Mouse (Mus musculus): ENCODE measurements around the gene Entpd7. TPM values are rescaled to one million over a fixed set of nuclear protein-coding genes. Genes with fewer than 3 reads are reported as not detected.

Gene Entpd7
- polyA plus RNA-seq, 1 experiment from 2014 or later = 10.1 TPM

DNA sequence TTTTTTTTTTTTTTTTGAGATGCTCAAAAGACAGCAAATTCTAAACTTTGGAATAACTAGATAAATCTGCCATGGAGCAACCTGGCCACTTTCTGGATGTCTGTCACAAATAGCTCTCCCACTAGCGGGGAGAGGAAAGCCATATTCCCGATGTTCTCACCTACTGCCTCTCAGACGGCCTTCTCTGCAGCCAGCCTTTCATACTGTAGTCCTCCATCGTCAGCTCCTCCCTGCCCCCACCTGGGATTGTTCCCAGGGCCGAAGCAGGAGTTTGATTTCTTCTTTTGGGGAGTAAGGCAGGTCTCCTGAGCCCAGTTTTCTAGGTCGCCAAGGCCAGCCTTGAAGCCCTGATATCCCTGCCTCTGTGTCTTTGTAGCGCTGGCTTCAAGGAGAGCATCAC, 41.7 kb downstream of the Entpd7 start:
- no peaks in the 10 kb centered on the region for H3K27me3 ChIP-seq
- H3K27ac ChIP-seq = no peak overlapping the region
- WGBS = 69% methylated on average over 7 of the region's 7 CpGs
- H3K4me1 ChIP-seq (replicated peaks) = peaks cover 10% of the 10 kb centered on the region; the same call in 1 of the 2 replicates
- H3K9me3 ChIP-seq = no peaks in the 10 kb centered on the region
- no peak overlapping the region for H3K4me3 ChIP-seq
- no peak overlapping the region for H3K9ac ChIP-seq
- ATAC-seq (ENCODE audit: low FRiP score) = no peak
- H3K4me2 ChIP-seq = no peak overlapping the region
- peaks cover 62% of the 10 kb centered on the region for H3K36me3 ChIP-seq

DNA sequence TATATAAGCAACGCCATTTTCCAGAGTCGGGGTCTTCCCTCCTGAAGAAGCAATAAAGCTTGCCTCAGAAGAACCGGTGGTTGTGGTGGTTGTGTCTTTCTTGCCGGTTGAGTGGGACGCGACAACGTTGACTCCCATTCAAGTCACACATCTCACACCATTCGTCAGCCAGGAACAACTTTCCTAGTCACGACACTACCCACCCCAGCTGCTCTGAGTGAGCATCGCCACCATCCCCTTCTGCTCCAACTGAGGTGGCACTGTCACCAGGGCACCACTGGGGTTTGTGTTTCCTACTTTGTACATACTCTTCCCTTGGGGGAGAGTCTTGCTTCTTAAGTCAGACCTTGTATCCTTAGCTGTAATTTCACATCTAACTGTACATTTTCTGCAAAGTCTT, 48.9 kb downstream of the Entpd7 start:
- 95% methylated on average over 10 of the region's 10 CpGs for WGBS
- Histone ChIP-seq H3K4me1 (replicated peaks) (no peaks in the 10 kb centered on the region), H3K9me3 (no peaks in the 10 kb centered on the region), H3K36me3 (peaks cover 87% of the 10 kb centered on the region), H3K4me3 (no peak overlapping the region), H3K9ac (no peak overlapping the region), H3K27ac (no peak overlapping the region), H3K4me2 (no peak overlapping the region), H3K27me3 (no peaks in the 10 kb centered on the region)
- no peak for ATAC-seq (ENCODE audit: low FRiP score)

DNA sequence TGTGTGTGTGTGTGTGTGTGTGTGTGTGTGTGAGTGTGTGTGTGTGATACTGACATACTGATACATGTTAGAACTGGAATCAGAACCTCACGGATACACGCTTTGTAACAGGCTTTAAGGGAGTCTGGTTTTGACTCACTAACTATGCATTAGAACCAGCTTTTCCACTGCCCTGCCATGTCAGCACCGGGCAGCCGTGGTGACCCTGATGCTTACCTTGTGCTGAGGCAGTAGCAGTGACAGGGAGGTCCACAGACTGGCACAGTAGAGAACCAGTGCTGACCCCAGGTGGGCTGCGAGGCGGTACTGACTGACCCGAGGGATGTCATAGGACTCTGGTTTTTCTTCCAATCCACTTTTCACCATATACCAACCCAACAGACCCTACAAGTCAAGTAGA, 53.9 kb downstream of the Entpd7 start:
- Histone ChIP-seq H3K27ac (no peak overlapping the region), H3K36me3 (peaks cover 86% of the 10 kb centered on the region), H3K4me2 (no peak overlapping the region), H3K4me3 (no peak overlapping the region), H3K9ac (no peak overlapping the region), H3K27me3 (no peaks in the 10 kb centered on the region), H3K4me1 (replicated peaks) (no peaks in the 10 kb centered on the region), H3K9me3 (no peaks in the 10 kb centered on the region)
- no peak for ATAC-seq (ENCODE audit: low FRiP score)
- 97% methylated on average over 7 of the region's 7 CpGs for WGBS

DNA sequence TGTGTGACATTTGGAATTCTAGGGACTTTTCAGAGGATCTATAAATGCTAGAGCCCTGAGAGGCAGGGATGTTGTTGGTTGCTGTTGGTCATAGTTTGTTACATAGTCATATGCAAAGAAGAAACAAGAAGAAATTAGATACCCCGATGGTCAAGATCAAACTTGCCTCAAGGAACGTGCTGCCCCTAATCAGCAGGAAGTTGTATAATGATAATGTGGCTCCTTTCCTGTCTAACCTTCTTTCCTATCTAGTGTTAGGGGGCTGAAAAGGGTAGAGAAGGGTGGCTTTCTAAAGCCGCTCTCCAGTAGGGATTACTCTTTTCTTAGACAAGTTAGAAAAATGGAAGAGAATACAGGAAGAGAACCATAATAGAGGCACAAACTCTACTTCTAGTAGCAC, 56.3 kb downstream of the Entpd7 start:
- H3K9me3 ChIP-seq = no peaks in the 10 kb centered on the region
- H3K4me2 ChIP-seq = no peak overlapping the region
- H3K4me3 ChIP-seq = no peak overlapping the region
- H3K36me3 ChIP-seq = peaks cover 76% of the 10 kb centered on the region
- WGBS = 96% methylated on average over 3 of the region's 3 CpGs
- no peak for ATAC-seq (ENCODE audit: low FRiP score)
- no peak overlapping the region for H3K27ac ChIP-seq
- no peaks in the 10 kb centered on the region for H3K27me3 ChIP-seq
- no peaks in the 10 kb centered on the region for H3K4me1 ChIP-seq (replicated peaks)
- H3K9ac ChIP-seq = no peak overlapping the region

DNA sequence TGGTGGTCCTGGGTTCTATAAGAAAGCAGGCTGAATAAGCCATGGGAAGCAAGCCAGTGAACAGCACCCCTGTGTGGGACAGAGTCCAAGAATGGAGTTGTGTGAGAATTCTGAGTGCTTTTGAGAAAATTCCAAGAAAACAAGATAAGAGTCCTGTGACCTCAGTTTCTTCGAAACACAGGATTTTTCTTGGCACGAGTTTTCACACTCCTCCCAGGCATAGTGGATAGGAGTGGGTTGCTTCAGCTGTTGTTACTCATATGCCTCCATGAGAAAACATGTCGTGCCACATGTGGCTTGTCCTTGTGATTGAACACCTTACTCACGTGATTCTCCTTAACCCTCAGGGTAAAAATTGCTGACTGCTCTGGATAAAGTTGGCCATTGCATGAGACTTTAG, 58.4 kb downstream of the Entpd7 start:
- ATAC-seq (ENCODE audit: low FRiP score) = no peak
- 93% methylated on average over 4 of the region's 4 CpGs for WGBS
- Histone ChIP-seq H3K36me3 (peaks cover 59% of the 10 kb centered on the region), H3K27me3 (no peaks in the 10 kb centered on the region), H3K9ac (no peak overlapping the region), H3K9me3 (no peaks in the 10 kb centered on the region), H3K4me1 (replicated peaks) (peaks cover 10% of the 10 kb centered on the region), H3K27ac (no peak overlapping the region), H3K4me3 (no peak overlapping the region), H3K4me2 (no peak overlapping the region)

DNA sequence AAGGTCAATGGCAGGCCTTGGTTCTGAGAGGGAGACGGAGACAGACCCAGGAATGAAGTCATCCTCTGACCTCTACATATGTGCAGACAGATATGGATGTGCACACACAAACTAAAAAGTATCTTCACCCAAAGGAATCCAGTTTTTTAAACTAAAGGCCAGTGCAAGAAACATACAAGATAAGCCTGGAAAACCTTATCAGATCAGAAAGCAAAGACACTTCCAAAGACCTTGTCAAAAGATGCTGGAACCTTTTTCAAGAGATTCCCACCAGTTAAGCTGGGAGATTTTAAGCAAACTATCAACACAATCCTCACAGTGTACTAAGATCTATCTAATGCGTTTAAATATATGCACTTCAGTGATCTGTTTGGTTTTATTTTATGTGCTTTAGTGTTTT, 60.5 kb downstream of the Entpd7 start:
- WGBS = 91% methylated on average over 2 of the region's 2 CpGs
- Histone ChIP-seq H3K4me2 (no peak overlapping the region), H3K4me1 (replicated peaks) (peaks cover 14% of the 10 kb centered on the region), H3K27me3 (no peaks in the 10 kb centered on the region), H3K27ac (no peak overlapping the region), H3K9ac (no peak overlapping the region), H3K36me3 (peaks cover 44% of the 10 kb centered on the region), H3K9me3 (no peaks in the 10 kb centered on the region), H3K4me3 (no peak overlapping the region)
- no peak for ATAC-seq (ENCODE audit: low FRiP score)

DNA sequence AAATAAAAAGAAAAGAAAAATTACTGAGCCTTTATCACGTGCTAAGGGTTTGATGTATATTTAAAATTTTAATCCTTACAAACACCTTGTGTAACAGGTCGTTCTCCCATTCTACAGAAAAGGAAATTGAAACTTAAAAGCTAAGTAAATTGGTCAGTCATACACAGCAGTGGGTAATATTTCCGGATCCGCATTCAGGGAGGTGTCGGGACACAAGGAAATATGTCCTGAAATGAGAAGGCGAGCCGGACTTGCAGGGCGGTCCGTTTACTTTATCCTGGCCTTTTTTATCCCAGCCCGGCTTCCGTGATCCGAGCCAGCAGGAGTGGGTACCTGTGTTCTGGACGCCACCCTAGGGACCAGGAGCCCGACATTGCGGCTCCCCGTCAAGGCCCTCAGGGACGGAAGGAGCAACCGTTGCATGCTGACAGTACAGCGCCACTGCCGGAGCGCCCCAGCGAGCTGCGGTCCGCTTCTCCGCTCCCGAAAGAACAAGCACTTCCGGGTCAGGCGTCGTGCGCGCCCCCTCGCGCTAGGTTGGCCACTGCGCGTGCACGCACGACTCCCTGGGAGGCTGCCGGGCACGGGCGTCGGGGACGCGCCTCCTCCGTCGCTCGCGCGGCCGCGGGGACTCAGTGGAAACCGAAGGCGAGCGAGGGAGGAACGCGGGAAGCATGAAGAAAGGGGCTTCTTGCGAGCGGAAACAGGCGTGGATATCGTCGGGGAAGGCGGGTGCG, 63.2 kb downstream of the Entpd7 start, which contains the start of the genes Cutc and Cox15:
TSS of gene Cutc (plus strand) at position 508 of the 737 bp plus-strand sequence.
TSS of gene Cox15 (minus strand) at position 512 of the 737 bp plus-strand sequence.
- Histone ChIP-seq H3K4me2 (peak within 1 kb of the TSS; percentile 63), H3K4me3 (peak within 1 kb of the TSS; percentile 67), H3K27me3 (no peaks in the 10 kb centered on the region), H3K9me3 (no peaks in the 10 kb centered on the region), H3K27ac (peak within 1 kb of the TSS; percentile 96), H3K4me1 (replicated peaks) (peaks cover 14% of the 10 kb centered on the region), H3K36me3 (peaks cover 19% of the 10 kb centered on the region), H3K9ac (peak within 1 kb of the TSS; percentile 82)
- peak; percentile 94 for ATAC-seq (ENCODE audit: low FRiP score)
- WGBS = 1% methylated on average over 62 of the region's 62 CpGs

DNA sequence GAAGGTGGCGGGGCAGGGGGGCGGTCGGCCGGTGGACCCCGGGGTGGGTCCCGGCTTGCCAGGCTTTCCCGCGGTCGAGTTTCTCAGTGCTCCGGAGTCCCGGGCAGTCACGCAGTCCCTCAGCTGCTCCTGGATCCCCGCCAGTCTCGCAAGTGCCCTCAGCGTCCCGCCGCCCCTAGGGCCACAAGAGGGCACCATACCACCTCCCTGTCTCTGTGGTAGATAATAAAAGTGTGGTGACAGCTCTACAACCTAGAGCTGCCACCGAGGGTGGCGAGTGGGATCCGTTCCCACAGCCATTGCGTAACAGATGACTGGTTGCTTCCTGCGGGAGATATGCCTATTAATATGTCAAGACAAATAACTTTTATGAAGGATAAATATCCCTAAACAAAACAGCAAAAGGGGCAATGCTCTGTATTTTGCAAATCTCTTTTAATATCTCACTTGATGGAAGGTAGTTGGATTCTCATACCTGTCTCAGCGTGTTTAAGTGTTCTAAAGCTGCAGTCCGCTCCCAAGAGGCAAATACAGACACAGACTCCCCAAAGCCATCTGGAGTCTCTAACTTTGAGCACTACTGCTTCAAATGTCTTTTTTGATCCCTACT, 63.9 kb downstream of the Entpd7 start:
- ATAC-seq (ENCODE audit: low FRiP score) = peak; percentile 89
- Histone ChIP-seq H3K9me3 (no peaks in the 10 kb centered on the region), H3K27me3 (no peaks in the 10 kb centered on the region), H3K27ac (peak overlapping the region; percentile 96), H3K9ac (peak overlapping the region; percentile 82), H3K36me3 (peaks cover 12% of the 10 kb centered on the region), H3K4me3 (peak overlapping the region; percentile 67), H3K4me2 (peak overlapping the region; percentile 63), H3K4me1 (replicated peaks) (peaks cover 14% of the 10 kb centered on the region)
- 2% methylated on average over 23 of the region's 24 CpGs for WGBS

DNA sequence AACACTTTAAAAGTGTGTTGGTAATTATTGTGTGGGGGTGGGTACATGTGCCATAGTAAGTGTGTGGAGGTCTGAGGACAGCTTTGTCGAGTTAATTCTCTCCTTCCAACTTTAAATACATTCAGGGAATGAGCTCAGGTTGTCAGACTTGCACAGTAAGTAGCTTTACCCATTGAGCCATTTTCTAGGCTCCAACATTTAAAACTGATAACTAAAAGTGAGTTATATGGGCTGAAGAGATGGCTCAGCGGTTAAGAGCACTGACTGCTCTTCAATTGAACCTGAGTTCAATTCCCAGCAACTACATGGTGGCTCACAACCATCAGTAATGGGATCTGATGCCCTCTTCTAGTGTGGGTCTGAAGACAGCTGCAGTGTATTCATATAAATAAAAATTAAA, 64.8 kb downstream of the Entpd7 start:
- no peak overlapping the region for H3K4me3 ChIP-seq
- 85% methylated on average over 2 of the region's 2 CpGs for WGBS
- no peaks in the 10 kb centered on the region for H3K27me3 ChIP-seq
- H3K9ac ChIP-seq = no peak overlapping the region
- no peak for ATAC-seq (ENCODE audit: low FRiP score)
- H3K4me1 ChIP-seq (replicated peaks) = peaks cover 14% of the 10 kb centered on the region
- no peaks in the 10 kb centered on the region for H3K9me3 ChIP-seq
- peaks cover 3% of the 10 kb centered on the region; the same call in 1 of the 2 replicates for H3K36me3 ChIP-seq
- no peak overlapping the region for H3K27ac ChIP-seq
- no peak overlapping the region for H3K4me2 ChIP-seq

DNA sequence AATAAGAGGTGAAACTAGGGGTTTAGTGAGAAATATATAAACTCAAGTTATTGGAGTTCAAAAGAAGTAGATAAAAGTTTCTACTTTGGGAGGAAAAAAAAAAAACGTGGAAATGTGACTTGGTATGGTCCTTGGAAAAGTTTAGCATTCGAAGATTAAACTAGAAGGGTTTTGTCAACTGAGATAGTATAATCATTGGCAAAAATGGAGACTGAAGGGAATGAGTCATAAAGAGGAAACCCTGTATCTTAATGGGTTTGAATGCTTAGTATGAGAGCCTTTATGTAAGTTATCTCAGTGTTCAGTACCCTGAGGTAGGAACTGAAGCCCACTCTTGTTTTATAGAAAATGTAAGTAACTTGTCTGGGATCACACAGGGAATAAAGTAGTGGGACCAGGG, 65.4 kb downstream of the Entpd7 start:
- Histone ChIP-seq H3K9me3 (no peaks in the 10 kb centered on the region), H3K9ac (no peak overlapping the region), H3K4me2 (no peak overlapping the region), H3K27me3 (no peaks in the 10 kb centered on the region), H3K36me3 (peaks cover 1% of the 10 kb centered on the region; the same call in 1 of the 2 replicates), H3K4me3 (no peak overlapping the region), H3K27ac (no peak overlapping the region), H3K4me1 (replicated peaks) (peaks cover 14% of the 10 kb centered on the region)
- 82% methylated on average over 2 of the region's 2 CpGs for WGBS
- no peak for ATAC-seq (ENCODE audit: low FRiP score)

DNA sequence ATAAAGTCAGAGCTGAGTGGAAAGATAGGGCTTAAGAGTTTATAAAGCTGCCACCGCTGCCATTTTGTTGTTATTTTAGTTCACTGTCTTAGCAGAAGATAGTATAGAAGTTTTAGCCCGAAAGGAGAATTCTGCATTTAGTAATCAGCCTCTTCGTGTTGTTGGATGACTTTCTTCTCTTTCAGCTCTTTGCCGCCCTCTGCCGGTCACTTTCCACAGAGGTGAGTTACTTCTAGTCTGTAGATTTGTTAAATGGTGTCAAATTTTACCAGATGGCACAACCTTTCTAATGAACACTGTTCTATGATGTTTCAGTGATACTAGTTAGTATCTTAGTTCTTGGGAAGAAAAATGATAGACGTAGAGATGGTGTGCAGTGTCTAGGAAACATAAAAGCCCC, 71.0 kb downstream of the Entpd7 start:
- H3K4me1 ChIP-seq (replicated peaks) = no peaks in the 10 kb centered on the region
- H3K4me2 ChIP-seq = no peak overlapping the region
- H3K9ac ChIP-seq = no peak overlapping the region
- whole genome bisulfite sequencing = 21% methylated on average over 6 of the region's 6 CpGs
- ATAC-seq (ENCODE audit: low FRiP score) = no peak
- no peak overlapping the region for H3K4me3 ChIP-seq
- H3K36me3 ChIP-seq = no peaks in the 10 kb centered on the region
- H3K9me3 ChIP-seq = no peaks in the 10 kb centered on the region
- H3K27ac ChIP-seq = no peak overlapping the region
- H3K27me3 ChIP-seq = no peaks in the 10 kb centered on the region

DNA sequence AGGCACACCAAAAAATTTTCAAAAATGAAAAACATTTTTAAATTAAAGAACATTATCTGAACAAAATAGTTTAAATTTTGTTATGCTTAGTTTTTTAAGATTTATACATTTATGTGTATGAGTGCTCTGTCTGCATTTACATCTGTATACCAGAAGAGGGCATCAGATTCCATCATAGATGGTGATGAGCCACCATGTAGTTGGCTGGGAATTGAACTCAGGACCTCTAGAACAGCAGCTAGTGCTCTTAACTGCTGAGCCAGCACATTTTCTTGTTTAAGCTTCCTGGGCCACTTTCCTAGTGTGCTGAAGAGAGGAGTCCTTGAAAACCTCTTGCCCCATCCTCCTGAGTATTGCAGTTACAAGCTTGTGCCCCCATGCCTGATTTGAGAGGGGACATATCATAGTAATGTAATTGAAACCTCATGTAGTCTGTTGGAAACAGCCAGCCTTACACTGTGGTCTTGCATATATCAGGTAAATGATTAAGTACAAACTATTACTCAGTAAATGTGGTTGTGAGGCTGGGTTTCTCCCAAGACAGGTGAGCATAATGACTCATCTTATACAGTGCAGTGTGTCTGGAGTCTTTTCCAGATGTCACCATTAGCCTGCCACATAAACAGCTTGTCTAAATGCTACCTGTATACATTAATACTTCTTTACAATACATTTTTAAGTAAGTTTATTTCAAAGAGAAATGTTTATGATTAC, 72.2 kb downstream of the Entpd7 start:
- H3K4me1 ChIP-seq (replicated peaks) = no peaks in the 10 kb centered on the region

More for the DNA sequence above, 72.2 kb downstream of the Entpd7 start:
- no peaks in the 10 kb centered on the region for H3K36me3 ChIP-seq
- no peak overlapping the region for H3K9ac ChIP-seq
- no peak overlapping the region for H3K27ac ChIP-seq
- no peaks in the 10 kb centered on the region for H3K9me3 ChIP-seq
- H3K4me2 ChIP-seq = no peak overlapping the region
- no peaks in the 10 kb centered on the region for H3K27me3 ChIP-seq
- ATAC-seq (ENCODE audit: low FRiP score) = no peak
- H3K4me3 ChIP-seq = no peak overlapping the region
